Mouse (Mus musculus): ENCODE data around the gene Gm30083.

GRCm38 (mm10) chr14:34043341-34043740, 28.4 kb upstream of the Gm30083 start:
- TF ChIP-seq CTCF (IDR thresholded peaks at IDR 0.05; ENCODE audit: low read depth): no peak
- TF ChIP-seq EP300 (IDR thresholded peaks at IDR 0.05; ENCODE audit: low read depth): no peak
